Mouse (Mus musculus): ENCODE measurements around the gene Mlph.

The Mlph gene

DNA sequence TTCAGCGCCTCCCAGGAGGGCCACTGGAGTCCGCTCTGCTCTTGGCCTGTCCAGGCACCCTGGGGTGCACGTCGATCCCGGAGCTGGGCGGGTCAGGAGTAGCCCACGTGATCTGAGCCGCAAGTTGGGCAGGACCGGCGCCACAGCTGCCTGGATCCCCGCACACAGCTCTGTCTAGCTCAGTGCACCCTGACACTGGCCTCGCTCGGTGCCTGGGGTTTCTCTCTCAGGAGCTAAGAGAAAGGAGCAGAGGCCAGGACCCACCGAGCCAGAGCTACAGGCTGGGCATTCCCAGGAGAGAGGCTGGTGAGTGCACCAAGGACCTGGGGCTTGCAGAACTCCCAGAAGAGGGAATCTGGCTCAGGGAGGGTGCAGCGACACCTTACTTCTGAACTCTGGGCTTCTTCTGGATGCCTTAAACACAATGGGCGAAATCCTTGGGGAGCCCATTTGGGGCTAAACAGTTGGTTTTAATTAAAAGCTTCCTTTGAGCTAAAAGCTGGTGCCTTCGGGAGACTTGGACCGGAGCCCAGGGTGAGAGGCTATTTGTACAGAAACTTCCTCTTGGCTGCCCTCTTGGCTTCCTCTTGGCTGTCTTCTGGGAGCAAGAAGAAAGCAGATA is at the start of gene Mlph:
Gene Mlph, plus strand, starts transcription at position 138 of the 622 bp plus-strand sequence.
- no peak for DNase-seq (ENCODE audit: low spot score)

DNA sequence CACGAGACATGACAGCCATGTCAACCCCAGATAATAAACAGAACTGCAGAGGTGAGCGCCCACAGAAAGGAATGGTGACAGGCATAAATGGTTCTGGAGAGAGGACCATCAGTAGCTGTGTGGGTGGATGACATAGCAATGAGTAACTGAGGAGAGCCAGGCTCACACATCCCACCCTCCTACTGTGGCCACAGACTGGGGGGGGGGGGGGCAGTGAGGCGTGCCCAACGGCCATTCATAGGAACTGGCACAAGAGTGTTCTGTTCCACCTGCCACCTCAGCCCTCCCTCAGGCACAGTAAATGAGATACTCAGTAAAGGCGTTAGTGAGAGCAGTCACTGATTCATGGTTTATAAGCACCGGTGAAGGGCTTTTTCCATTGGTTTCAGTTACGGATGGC is 48.2 kb upstream of the Mlph start:
- DNase-seq (ENCODE audit: low spot score) = no peak

DNA sequence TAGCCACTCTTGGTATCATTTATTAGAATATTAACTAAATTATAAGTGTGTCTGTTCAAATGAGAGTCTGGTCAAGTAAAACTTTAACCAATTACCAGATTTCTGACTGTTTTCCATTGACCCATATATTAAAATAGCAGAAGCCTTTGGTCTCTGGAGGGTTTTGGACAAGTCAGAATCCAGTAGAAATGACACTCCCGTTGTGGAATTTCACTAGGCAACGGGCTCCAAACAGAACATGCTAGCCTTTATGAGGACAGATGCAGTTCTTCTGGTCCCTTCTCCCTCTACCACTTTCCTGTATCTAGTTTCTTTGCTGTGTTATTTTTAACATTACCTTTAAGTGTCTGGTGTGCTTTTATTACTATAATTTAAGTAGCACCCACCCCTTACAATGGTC is 44.3 kb upstream of the Mlph start:
- no peak for DNase-seq (ENCODE audit: low spot score)

DNA sequence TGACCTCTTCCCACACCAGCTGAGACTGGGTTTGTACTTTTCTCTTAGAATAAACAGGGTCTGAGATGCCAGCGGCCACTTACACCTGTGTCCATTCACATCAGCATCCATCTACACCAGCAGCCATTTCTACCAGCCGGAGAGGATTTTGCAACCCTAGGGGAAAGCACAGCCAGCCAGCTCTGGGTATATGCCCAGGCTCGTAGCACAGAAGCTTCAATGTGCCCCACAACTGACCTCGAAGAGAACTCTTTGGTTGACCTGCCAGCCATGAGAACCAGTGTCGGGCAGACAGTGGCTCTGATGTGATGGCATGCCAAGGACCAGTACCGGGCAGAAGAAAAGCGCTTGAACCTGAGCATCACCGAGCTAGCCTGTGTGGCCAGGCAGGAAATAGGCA is 39.5 kb upstream of the Mlph start:
- no peak for DNase-seq (ENCODE audit: low spot score)

DNA sequence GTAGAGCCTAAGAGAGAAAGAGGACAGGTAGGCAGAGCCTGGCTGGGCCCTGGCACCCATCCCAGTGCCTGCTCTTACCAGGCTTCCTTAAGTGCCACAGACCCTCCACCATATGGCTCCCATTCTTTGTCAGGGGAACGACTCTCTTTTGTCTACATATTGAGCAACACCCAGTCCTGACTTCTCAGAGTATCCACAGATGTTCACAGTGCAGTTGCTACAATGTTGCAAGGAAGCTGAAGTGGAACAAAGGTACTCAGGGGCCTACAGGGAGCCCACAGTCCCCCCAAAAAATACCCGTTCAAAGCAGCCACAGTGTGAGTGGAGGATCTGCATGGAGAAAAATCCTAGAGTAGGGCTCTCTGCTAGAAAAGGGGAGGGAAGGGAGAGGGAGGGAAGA is 38.9 kb upstream of the Mlph start:
- DNase-seq (ENCODE audit: low spot score) = no peak

DNA sequence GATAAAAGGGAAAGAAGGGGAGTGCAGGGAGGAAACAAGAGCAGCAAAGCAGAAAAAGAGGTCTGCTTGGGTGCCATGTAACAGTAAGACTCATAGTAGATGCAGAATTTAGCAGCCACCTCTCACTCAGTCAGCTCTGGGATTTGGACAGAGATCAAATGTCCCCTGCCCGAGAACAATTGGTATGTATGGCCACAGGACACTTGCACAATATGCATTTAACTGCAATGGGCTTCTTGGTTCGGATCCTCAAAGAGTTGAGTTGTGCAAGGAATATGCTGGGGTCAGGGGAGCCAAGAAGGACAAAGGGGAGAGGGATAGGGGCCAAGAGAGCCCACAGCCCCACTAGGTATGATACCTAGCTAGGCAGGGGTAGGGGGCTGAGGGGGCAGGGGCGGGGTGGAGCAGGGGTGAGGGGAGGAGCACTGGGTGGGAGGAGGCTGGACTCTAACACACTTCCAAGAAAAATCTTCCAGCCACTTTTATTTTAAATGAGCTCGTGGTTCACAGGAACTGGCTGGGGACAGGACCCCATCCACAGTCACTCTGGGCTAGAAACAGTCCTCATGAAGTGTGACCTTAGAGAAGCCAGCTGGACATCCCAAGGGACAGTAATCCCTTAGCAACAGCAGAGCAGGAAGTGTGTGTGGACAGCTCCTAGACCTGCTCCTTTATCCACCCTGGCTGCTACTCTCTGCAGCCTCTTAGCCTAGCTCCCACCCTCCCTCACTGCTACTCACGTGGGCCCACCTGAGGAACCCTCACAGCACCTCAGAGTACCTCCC is 38.2 kb upstream of the Mlph start:
- no peak for DNase-seq (ENCODE audit: low spot score)

DNA sequence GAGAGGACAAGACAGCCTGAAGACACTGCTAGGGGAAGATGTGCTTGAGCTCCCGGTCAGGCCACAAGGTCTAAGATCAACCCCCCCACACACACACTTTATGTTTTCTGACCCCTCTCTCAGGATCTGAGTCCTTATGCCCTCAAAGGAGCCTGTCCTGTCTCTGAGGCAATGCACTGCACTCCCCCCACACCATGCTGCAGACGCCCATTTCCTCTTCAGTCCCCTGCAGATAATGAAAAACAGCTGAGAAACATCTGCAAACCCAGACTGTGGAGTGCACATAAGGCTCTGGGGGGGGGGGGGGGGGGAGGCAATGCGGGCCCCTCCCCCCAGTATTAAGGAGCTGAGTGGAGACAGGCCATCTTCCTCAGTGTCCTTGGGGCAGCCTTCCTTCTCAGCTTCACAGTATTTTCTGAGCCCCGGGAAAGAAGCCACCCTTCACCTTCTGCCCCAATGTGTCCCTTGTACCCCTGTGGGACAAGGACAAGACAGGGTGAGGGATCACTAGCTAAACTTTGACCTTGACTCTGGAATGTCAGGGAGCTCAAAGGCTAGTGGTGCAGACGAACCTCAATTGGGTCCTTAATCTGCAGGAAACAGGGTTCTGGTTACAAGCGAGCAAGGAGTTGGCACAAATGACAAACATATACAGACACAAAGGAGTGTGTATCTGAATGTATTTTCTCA is 29.0 kb upstream of the Mlph start:
- no peak for DNase-seq (ENCODE audit: low spot score)

DNA sequence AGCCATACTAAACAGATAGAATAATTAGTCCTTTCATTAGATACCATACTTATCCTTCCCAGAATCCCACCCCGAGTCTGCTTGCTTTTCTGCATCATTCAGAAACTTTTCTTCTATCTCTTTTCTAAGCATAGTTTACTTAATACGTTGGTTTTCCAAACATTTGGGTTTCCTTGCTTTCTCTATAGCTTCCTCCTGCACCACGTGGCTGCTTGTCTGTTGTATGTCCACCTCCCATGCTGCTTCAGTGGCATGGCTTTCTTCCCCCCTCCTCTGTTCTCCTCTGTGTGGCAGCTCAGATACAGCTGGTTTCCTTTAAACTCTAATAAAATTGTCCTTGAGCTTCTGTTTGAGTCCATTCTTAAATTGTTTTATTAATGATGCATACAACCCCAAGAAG is 20.4 kb upstream of the Mlph start:
- DNase-seq (ENCODE audit: low spot score) = no peak

DNA sequence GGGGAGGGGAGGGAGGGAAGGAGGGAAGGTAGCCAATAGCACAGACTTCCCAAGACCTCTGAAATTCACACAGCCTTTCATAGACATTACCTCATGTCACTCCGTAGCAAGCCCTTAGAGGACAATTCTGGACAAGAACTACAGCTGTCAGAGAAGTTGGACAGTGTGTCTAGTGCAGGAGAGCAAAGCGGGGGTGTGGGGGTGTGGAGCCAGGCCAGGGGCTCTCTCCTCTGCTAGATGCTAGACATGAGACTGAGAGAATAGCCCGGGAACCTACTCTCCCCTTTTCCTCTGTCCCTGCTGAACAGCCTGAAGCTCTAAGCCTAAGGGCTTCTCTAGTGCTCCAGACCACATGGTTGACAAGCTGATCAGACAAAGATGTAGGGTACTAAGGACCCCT is 19.9 kb upstream of the Mlph start:
- no peak for DNase-seq (ENCODE audit: low spot score)

DNA sequence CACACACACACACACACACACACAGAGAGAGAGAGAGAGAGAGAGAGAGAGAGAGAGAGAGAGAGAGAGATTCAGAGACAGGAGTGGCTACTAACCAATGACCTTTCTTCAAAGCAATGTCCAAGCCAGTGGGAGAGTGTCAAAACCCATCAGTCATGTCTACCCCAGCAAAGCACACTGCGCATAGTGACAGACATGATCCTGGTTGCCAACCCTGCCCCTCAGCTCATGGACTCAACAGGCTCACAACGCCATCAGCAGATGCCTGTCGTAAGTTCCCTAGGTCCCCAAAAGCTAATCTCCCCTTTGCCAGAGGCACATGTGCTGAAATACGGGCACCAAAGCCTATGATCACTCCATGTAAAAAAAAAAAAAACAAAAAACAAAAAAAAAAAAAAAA is 18.6 kb upstream of the Mlph start:
- DNase-seq (ENCODE audit: low spot score) = no peak

DNA sequence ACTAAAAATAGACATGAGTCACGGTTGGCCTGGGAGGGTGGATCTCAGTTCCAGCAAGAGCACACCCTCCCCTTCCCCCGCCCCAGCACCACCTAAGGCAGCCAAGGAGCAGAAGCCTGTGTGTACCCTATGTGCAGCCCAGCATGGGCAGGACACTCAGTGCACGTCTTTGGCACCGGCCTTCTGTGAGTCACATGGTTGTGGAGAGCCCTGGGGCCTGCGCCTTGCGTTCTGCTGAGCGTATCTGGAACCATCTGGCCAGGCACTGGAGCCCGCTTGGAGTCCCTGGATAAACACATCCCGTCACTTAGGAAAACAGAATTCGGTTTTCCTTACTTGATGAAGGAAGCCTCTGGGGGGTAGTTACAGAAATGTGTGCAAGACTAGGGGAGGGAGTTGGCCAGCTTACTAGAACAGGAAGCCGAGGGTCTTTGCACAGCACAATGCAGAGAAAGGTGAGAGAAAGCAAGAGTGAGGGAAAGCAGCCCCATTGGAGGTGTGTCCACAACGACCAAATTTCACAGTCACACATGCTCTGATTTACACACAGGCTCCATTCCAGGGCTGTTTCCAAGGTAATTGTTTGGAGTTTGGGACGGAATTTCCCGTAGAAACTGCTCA is 18.0 kb upstream of the Mlph start:
- no peak for DNase-seq (ENCODE audit: low spot score)

DNA sequence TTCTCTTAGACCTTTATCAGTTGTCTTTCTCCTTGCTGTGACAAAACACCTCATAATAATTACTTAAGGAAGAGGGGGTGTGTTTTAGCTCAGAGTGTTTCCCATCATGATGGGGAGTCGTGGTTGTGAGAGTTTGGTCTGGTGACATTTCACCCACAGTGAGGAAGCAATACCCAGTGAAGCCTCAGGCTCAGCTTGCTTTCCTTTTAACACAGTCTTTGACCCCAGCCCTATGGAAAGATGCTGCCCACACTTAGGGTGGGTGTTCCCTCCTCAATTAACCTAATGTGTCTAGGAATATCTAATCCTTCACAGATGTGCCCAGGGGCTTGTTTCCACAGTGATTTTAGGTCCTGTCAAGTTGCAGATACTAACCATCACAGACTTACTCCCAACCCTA is 16.9 kb upstream of the Mlph start:
- DNase-seq (ENCODE audit: low spot score) = no peak

DNA sequence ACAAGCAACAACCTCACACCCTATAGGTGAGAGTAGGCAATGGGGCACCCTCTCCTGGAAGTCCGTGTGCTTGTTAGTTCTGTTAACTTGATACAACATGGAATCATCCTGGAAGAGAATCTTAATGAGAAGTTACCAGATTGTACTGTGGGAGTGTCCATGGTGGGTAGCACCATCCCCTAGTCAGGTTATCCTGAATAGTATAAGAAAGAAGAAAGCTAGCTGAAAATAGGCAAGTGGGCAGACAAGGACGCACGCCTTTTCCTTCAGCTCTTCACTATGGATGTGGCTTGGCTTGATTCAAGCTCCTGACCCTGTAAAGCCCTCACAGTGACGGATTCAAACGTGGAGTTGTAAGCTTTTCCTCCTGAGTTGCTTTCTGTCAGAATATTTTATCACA is 15.1 kb upstream of the Mlph start:
- no peak for DNase-seq (ENCODE audit: low spot score)

DNA sequence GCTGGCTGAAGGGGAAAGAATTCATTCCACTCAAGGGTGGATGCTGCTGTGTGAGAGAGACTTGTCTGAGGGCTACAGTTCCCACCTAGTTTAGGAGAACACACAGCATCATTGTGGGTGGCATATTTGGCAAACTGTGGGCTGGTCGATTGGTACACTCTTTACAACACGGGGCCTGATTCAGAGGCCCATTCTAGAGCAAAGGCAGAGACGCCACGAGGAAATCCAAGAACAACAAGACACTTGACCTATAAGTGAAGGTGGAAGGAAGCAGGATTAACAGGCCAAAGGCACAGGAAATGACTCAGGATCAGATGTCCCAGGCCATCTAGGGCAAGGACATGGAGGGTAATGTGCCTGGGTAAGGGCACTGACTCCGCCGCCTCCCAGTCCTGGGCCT is 14.5 kb upstream of the Mlph start:
- no peak for DNase-seq (ENCODE audit: low spot score)

DNA sequence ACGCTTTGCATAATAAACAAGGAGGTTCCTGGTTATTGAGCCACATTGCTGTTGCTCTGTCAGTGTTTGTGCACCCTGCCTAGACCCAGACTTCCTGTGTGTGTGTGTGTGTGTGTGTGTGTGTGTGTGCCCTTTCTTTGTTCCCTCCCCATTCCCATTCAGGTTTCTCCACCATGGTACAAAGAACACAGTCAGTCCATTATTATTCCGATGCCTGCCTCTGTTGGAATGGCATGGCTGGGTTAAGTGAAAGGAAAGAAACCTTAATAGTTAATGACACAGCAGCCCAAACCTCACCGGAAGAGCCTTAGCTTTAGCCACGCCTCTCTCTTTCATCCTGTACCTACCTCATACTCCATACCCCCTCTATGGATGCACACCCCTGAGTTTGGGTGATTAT is 13.6 kb upstream of the Mlph start:
- no peak for DNase-seq (ENCODE audit: low spot score)

DNA sequence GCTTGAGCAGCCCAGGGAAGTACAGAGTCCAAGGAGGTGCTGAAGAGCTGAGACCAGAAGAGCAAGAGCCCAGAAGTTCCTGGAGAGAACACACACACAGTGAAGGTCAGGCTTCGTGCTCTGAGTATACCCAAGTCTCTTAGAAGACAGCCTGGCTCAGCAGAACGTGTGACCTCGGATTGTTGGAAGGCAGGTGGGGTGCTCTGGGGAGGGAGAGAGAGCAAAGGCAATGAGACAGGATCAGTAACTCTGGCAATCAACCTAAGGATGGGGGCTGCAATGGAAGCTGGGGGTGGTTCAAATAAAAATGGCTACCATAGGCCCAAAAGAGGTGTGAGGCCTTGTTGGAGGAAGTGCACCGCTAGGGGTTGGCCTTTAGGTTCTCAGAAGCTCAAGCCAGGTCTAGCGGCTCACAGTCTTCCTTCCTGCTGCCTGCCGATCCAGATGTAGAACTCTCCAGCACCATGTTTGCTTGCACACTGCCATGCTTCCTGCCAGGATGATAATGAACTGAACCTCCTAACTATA is 13.1 kb upstream of the Mlph start:
- DNase-seq (ENCODE audit: low spot score) = no peak

DNA sequence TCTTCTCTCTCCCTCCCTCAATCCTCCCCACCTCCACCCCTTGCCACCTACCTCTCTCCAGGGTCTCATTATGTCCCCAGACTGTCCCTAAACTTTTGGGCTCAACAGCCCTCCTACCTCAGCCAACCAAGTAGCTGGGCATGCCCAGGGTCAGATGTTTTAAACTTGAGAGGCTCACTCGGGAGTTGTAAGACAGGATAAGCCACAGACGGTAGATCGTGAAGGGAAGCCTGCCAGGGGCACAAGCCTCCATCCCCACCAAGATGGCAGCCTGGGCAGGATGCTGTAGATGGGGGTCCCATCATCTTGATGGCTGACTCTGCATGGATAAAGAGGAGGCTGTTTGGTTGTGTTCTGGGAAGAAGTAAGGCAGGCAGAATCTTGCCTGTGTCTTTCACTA is 12.1 kb upstream of the Mlph start:
- no peak for DNase-seq (ENCODE audit: low spot score)

DNA sequence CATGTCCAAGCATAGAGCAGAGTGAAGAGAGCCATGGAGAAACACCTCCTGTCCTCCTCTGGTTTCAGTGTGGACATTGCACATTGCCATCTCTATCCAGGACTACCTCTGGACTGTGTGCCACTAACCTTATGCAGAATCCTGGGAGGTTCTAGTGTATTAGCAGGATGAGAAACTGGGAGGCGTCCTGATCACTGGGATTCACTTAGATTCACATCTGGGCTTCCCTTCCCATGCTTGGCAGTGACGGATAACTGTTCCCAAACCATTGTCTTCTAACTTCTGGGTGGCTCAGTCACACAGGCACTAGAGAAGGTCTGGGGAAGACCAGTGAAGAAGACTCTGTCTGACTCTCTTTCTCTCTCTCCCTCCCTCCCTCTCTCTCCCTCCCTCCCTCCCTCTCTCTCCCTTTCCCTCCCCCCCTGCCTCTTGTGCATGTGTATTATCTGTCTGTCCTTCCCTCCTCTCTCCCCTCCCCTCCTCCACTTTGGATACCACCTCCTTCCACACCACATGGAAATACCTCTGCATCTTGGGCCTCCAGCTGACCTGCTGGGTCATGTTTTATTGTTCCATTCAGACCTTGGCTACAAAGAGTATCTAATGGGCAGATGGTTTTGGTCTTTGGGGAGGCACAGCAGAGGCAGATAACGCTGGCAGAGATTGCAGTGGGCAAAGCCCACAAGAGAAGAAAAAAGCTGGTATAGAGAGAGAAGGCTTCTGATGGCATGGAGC is 11.5 kb upstream of the Mlph start:
- DNase-seq (ENCODE audit: low spot score) = no peak

DNA sequence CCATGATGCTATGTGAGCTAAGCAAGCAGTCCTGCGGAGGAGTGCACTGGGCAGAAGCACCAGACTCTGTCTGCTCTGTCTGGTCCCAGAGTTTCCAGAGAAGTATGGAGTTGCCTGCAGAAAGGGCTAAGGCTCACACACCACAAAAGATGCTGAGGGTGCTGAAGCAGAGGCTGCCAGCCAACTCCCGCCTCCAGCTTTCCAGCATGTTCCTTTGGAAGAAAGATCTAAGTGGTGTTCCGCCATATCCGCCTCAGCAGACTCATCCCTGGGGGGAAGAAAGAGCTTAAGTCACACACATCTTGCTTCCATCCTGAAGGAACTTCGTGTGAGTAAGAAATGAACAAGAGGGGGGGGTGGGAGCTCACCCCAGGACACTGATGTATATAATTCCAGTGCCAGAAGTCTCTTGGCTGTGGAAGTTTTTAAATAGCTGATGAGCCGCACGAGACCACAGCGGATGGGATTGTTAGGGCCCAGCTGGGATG is 10.9 kb upstream of the Mlph start:
- DNase-seq (ENCODE audit: low spot score) = no peak

DNA sequence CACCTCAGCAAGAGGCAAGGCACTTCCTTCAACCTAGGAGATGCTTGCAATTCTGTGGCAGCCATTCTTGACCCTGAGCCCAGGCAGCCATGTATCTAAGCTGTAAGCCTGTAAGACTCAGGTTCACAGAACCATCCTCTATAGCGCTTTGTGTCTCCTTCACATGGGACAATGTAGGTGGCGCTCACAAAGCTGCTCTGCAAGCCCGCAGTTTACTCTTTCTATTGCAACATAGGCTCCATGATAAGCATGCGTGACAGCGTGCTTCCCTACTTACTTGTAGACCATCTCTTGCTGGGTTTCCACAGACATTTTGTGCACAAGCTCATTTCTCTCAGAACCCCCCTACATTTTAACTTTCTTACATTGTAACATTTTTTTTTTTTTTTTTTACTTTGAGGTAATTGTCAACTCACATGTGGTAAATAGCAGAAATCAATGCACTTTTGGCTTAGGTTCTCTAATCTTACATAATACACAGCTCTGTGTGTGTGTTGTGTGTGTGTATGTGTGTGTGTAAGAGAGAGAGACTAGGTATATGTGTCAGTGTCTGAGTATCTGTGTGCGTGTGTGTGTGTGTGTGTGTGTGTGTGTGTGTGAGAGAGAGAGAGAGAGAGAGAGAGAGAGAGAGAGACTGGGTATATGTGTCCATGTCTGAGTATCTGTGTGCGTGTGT is 10.0 kb upstream of the Mlph start:
- no peak for DNase-seq (ENCODE audit: low spot score)

DNA sequence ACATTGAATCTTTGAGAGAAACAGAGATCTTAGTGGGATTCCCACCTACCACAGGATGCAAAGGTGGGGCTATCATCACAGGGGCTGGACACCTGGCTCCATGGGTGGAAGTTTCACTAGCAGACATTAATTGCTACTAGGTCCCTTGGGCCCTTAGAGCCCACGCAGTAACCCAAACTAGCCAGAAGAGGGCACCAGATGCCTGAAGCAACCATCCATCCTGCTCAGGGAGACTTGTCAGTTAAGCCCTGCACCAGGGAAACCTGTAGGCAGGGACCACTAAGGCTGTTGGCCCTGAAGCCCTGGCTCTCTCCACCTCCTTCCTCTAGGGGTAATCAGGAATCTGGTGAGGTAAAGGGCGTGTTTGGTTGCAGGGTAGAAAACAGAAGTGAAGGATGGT is 8.5 kb upstream of the Mlph start:
- peak; percentile 54 for DNase-seq (ENCODE audit: low spot score)

All from layer of hippocampus, adult 9-10 months (tissue).